Comparison of ENCODE assay signal across 7 mouse cellular contexts in the genomic region with DNA sequence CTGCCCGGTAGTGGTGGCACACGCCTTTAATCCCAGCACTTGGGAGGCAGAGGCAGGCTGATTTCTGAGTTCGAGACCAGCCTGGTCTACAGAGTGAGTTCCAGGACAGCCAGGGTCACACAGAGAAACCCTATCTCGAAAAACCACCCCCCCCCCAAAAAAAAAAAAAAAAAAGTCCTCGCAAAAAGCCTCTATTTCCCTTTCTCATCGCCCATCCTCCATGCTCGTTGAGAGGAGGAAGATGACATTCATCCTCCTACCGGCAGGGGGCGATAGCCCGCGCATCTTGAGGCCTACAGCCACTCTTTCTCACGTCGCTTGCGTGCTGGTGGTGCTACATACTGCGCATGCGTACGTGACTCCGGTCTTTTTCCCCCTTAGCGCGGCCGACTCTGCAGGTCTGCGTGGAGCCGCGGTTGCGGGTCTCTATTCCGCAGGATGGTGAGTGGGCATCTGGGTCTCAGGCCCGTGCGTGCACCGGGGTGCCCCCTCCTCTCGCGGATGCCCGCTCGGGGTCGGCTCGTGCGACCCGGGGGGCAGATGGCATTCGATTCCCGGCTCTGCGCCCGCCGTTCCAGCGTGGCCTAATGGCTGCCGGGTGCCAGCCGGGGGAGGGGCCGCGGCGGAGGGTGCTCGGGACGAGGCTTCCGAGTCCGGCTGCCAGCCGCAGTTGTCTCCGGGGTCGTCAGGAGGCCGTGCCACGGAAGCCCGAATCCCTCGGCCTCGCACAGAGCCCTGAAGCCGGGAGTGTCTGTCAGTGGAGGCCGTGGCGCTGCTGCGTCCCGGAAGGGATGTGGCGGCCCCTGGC. TPM values are rescaled to one million over a fixed set of nuclear protein-coding genes. Genes with fewer than 3 reads are reported as not detected.
DNase-seq lines count a peak whose midpoint lies in the region; ATAC-seq lines count a peak whose summit lies in the region.

A gene (plus strand): TSS at position 297 of the 808 bp plus-strand sequence.

- H3K36me3 ChIP-seq in intestine, embryonic 16.5 days (ENCODE audit: control insufficient read depth, insufficient read depth, low read length) = peaks cover 11% of the 10 kb centered on the region
- peaks cover 10% of the 10 kb centered on the region; the same call in 1 of the 2 replicates for H3K36me3 ChIP-seq in midbrain, embryonic 11.5 days (ENCODE audit: control insufficient read depth, insufficient read depth, low read length)

- peak within 1 kb of the TSS; percentile 97 for H3K9ac ChIP-seq in intestine, embryonic 16.5 days (ENCODE audit: low read depth, low read length)
- peak within 1 kb of the TSS; percentile 99 for H3K9ac ChIP-seq in midbrain, embryonic 11.5 days (ENCODE audit: low read length)

- 0 out of 2 replicates have a peak, but pooled peaks cover 3% of the 10 kb centered on the region for H3K27me3 ChIP-seq in intestine, embryonic 16.5 days (replicated peaks; ENCODE audit: control insufficient read depth, insufficient read depth, low read length)
- H3K27me3 ChIP-seq in midbrain, embryonic 11.5 days (ENCODE audit: control insufficient read depth, insufficient read depth, low read length) = no peaks in the 10 kb centered on the region

- H3K4me1 ChIP-seq in intestine, embryonic 16.5 days (ENCODE audit: control insufficient read depth, insufficient read depth, low read length) = 0 out of 2 replicates have a peak, but pooled peaks cover 2% of the 10 kb centered on the region
- H3K4me1 ChIP-seq in midbrain, embryonic 11.5 days (ENCODE audit: control insufficient read depth, insufficient read depth, low read length) = peaks cover 7% of the 10 kb centered on the region; the same call in 1 of the 2 replicates

- peak within 1 kb of the TSS; percentile 77 for H3K27ac ChIP-seq in intestine, embryonic 16.5 days (ENCODE audit: low read length)
- peak within 1 kb of the TSS; percentile 54 for H3K27ac ChIP-seq in midbrain, embryonic 11.5 days (ENCODE audit: low read depth, low read length)

- WGBS in intestine, embryonic 16.5 days = 3% methylated on average over 66 of the region's 66 CpGs
- WGBS in midbrain, embryonic 11.5 days = 4% methylated on average over 66 of the region's 66 CpGs

- DNase-seq in adrenal gland, adult 8-10 months = peak; percentile 92
- peak; percentile 92 for DNase-seq in embryo, embryonic 9.5 days (ENCODE audit: extremely low spot score)
- peak; percentile 91 to 95 for DNase-seq in gastrocnemius, postnatal 4 days (ENCODE audit: low spot score in 2 of 2)
- DNase-seq in left cerebral cortex, postnatal 36 days (ENCODE audit: low spot score in 2 of 2) = peak; percentile 96
- peak; percentile 99 for DNase-seq in midbrain, embryonic 11.5 days (ENCODE audit: low spot score, missing footprints)
- DNase-seq in skeletal muscle tissue, adult 2 months (ENCODE audit: low read depth, low spot score) = peak; percentile 97

- peak within 1 kb of the TSS; percentile 83 for H3K4me3 ChIP-seq in intestine, embryonic 16.5 days (ENCODE audit: low read length)
- peak within 1 kb of the TSS; percentile 99 for H3K4me3 ChIP-seq in midbrain, embryonic 11.5 days (ENCODE audit: low read depth, low read length)

- H3K4me2 ChIP-seq in intestine, embryonic 16.5 days (ENCODE audit: low read depth, low read length) = peak within 1 kb of the TSS; percentile 69
- H3K4me2 ChIP-seq in midbrain, embryonic 11.5 days = peak within 1 kb of the TSS; percentile 75

- ATAC-seq in intestine, embryonic 16.5 days = peak; percentile 98
- ATAC-seq in midbrain, embryonic 11.5 days (ENCODE audit: low FRiP score) = peak; percentile 98

- H3K9me3 ChIP-seq in intestine, embryonic 16.5 days (ENCODE audit: control insufficient read depth, low read length) = no peaks in the 10 kb centered on the region
- no peaks in the 10 kb centered on the region for H3K9me3 ChIP-seq in midbrain, embryonic 11.5 days (ENCODE audit: control insufficient read depth, low read length)

- intact Hi-C loops in left cerebral cortex, postnatal 36 days (cut with DNase I) = loop anchor here (2.0 kb wide), 1 partner anchor 32 kb away; no protein-coding TSS in a partner anchor

RNA-seq across cellular contexts. Expression of the gene that starts here (rescaled TPM):
- 10 to 100 TPM; 50.4 to 91.3 (median 70.7) TPM for total RNA-seq in adrenal gland, adult 8-10 months (2022)
- 10 to 100 TPM; 71.1 to 82.8 TPM for total RNA-seq in gastrocnemius, postnatal 4 days (2021)
- polyA plus RNA-seq in intestine, embryonic 16.5 days (2015; fragmentation: Nextera tagmentation; extraction: Ambion mirVana) = 61.6 and 69.3 TPM in 2 replicates
- total RNA-seq in left cerebral cortex, postnatal 36 days (2021) = 10 to 100 TPM; 51.5 to 67.5 TPM
- polyA plus RNA-seq in midbrain, embryonic 11.5 days (2014; fragmentation: Nextera tagmentation; extraction: Ambion mirVana) = 74.7 and 77.4 TPM in 2 replicates

Comparison
In these comparisons a context has a peak if more than half of its experiments do, and no peak if none do; other contexts are left out.
1. Peak in every context shown above with its lines: DNase-seq, ATAC-seq, H3K4me3 ChIP-seq and H3K27ac ChIP-seq.